Mouse (Mus musculus) midbrain, postnatal 0 days (tissue): ENCODE measurements around the gene Pex3. TPM values are rescaled to one million over a fixed set of nuclear protein-coding genes. Genes with fewer than 3 reads are reported as not detected.

Source experiments
- ATAC-seq: fragments of 200-750 bp; cut with Nextera tagmentation; 2 replicates; pipeline ENCODE4 v1.8.0; 2017; ENCODE audit warnings: moderate number of reproducible peaks, mild to moderate bottlenecking, moderate TSS enrichment, moderate library complexity; ENCODE audit not compliant: low FRiP score
- DNase-seq: peaks from one replicate; pipeline ENCODE4 v3.0.0-alpha.2; 2015; ENCODE audit warnings: low spot score
- H3K27ac ChIP-seq: fragments of 300-500 bp; sonication (generic); 2 replicates; pipeline ENCODE4 v1.5.1; 2014; ENCODE audit warnings: low read depth, mild to moderate bottlenecking, low read length, mixed read lengths
- H3K27me3 ChIP-seq: fragments of 300-500 bp; sonication (generic); 2 replicates; pipeline ENCODE4 v1.6.1; 2014; ENCODE audit warnings: low read length, control low read depth, mixed read lengths; ENCODE audit not compliant: insufficient read depth
- H3K36me3 ChIP-seq: fragments of 300-500 bp; sonication (generic); 2 replicates; pipeline ENCODE4 v1.6.1; 2014; ENCODE audit warnings: low read length, control low read depth, mixed read lengths; ENCODE audit not compliant: insufficient read depth
- H3K4me1 ChIP-seq: fragments of 300-500 bp; sonication (generic); 2 replicates; pipeline ENCODE4 v1.6.1; 2014; ENCODE audit warnings: mild to moderate bottlenecking, control low read depth, antibody characterized with exemption, low read length, mixed read lengths; ENCODE audit not compliant: insufficient read depth
- H3K4me2 ChIP-seq: fragments of 300-500 bp; sonication (generic); 2 replicates; pipeline ENCODE4 v1.6.1; 2014; ENCODE audit warnings: low read depth, mild to moderate bottlenecking, low read length, mixed read lengths; ENCODE audit not compliant: poor library complexity, severe bottlenecking
- H3K4me3 ChIP-seq: fragments of 300-500 bp; sonication (generic); 2 replicates; pipeline ENCODE4 v1.5.1; 2014; ENCODE audit warnings: low read depth, mild to moderate bottlenecking, low read length, moderate library complexity
- H3K9ac ChIP-seq: fragments of 300-500 bp; sonication (generic); replicated peaks from 2 replicates; pipeline ENCODE4 v1.6.1; 2014; ENCODE audit warnings: mild to moderate bottlenecking, low read length, moderate library complexity, mixed read lengths; ENCODE audit not compliant: poor library complexity, severe bottlenecking
- H3K9me3 ChIP-seq: fragments of 300-500 bp; sonication (generic); 2 replicates; pipeline ENCODE4 v1.6.1; 2016; ENCODE audit warnings: low read length, control low read depth
- CTCF ChIP-seq: IDR thresholded peaks from 2 replicates; pipeline ENCODE4 v1.5.1; 2016; ENCODE audit warnings: antibody characterized with exemption, mild to moderate bottlenecking
- WGBS: fragments of 180-500 bp; shearing (Covaris S2); extraction: QIAGEN DNeasy Blood & Tissue Kit; methylation state at CpG from one replicate; pipeline ENCODE4 v1.1.7; 2014; 5-methylcytosine and 5-hydroxymethylcytosine counted together
- polyA plus RNA-seq: library from polyadenylated mRNA; unstranded; fragments of >200 nt; fragmentation: Nextera tagmentation; extraction: Ambion mirVana; gene quantifications from 2 replicates; pipeline ENCODE4 v1.2.1, GENCODE M21; 2015
- total RNA-seq: library from RNA; depleted of rRNA; stranded (reverse); fragments of >200 nt; gene quantifications from 2 replicates; pipeline ENCODE4 v1.2.3, GENCODE M21; 2014

Gene Pex3
- total and polyA plus RNA-seq, 2 experiments from 2014 or later = 27.7 to 32.6 TPM

DNA sequence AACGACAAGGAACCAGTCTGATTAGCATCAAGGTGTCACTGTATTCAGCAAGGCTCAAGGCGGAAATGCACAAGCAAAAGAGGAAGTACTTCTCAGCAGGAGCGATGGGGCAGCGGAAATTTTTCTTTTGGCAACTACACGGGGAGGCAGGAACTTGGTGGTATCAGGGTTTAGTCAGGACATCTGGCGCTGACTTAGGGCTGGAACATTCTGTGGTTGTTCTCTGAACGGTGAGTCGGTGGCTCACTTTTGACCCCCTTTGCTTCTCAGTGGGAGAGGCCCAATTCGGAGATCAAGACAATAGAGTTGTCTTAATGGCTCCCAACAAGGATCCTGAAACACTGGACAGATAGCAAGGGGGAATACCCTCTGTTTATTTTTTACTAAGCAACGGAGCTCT lies 39.3 kb upstream of the Pex3 start:
- 89% methylated on average over 10 of the region's 10 CpGs for WGBS
- Histone ChIP-seq H3K9ac (no peak overlapping the region), H3K4me1 (no peaks in the 10 kb centered on the region), H3K27ac (no peak overlapping the region), H3K4me3 (no peak overlapping the region), H3K27me3 (no peaks in the 10 kb centered on the region), H3K4me2 (no peak overlapping the region), H3K36me3 (no peaks in the 10 kb centered on the region), H3K9me3 (no peaks in the 10 kb centered on the region)
- DNase-seq = no peak
- no peak for ATAC-seq
- no peak for TF ChIP-seq CTCF

DNA sequence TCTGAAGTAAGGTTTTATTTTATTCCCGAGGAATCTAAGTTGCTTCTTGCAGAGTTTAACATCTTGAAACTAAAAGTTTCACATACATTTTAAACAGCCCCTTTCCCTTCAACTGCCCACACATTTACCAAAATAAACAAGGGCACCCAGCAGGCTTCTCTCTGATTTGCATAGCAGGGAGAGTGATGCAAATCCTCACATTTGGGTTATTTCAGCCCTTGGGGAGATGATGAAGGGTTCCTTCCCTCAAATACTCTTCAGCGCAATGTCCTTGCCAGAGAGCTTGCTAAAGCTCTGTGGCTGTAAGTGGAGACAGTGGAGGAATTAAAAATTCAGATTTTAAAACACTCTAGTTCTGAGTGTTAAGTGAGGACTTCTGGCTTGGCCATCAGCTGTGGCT lies 35.0 kb upstream of the Pex3 start:
- TF ChIP-seq CTCF = no peak
- no peaks in the 10 kb centered on the region for H3K4me1 ChIP-seq
- no peak overlapping the region for H3K9ac ChIP-seq
- 74% methylated on average over 2 of the region's 2 CpGs for WGBS
- ATAC-seq (no peak), DNase-seq (no peak)
- H3K36me3 ChIP-seq = no peaks in the 10 kb centered on the region
- H3K4me3 ChIP-seq = no peak overlapping the region
- H3K9me3 ChIP-seq = no peaks in the 10 kb centered on the region
- H3K4me2 ChIP-seq = no peak overlapping the region
- no peak overlapping the region for H3K27ac ChIP-seq
- no peaks in the 10 kb centered on the region for H3K27me3 ChIP-seq

DNA sequence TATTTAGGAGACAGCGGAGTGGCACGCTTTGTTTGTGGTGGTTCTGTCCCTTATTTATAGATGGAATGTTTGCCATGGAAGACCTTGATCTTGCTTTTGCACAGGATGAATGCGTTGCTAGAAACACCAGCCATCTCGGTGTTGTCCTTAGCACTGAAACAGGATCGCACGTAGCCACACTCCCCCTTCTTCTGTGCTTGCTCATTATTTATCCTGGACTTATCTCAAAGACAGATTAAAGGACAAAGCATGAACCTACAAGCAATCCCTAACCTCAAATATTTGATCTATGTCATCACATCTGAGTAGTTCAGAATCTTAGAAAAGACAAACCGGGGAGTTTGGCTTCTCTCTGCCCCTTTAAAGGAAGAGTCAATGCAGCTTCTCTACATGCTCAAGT lies 24.2 kb upstream of the Pex3 start:
- no peak for TF ChIP-seq CTCF
- H3K36me3 ChIP-seq = no peaks in the 10 kb centered on the region
- 70% methylated on average over 7 of the region's 7 CpGs for WGBS
- 0 out of 2 replicates have a peak, but pooled peaks cover 5% of the 10 kb centered on the region for H3K27me3 ChIP-seq
- ATAC-seq = no peak
- H3K4me3 ChIP-seq = no peak overlapping the region
- no peak overlapping the region for H3K27ac ChIP-seq
- no peak for DNase-seq
- H3K9me3 ChIP-seq = no peaks in the 10 kb centered on the region
- no peak overlapping the region for H3K9ac ChIP-seq
- no peaks in the 10 kb centered on the region for H3K4me1 ChIP-seq
- H3K4me2 ChIP-seq = no peak overlapping the region

DNA sequence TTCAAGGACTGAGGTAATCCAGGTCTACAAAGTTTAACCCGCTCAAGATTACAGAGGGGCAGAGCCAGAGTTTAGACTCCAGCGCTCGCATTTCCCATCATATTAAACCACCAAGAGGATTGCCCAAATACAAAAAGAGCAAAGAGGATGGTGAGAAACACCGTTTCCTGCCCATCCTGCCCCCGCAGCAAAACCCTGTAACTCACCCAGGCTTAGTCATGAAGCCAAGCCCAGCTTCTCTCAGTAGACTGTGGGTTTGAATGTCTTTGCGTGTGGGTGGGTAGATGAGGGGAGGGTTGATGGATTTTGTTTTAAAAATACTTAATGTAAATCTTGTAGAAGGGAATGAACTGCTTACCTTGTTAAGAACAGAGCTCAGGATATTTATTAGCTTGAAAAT lies 19.5 kb upstream of the Pex3 start:
- 0 out of 2 replicates have a peak, but pooled peaks cover 5% of the 10 kb centered on the region for H3K27me3 ChIP-seq
- no peak for TF ChIP-seq CTCF
- WGBS = 81% methylated on average over 6 of the region's 6 CpGs

DNA sequence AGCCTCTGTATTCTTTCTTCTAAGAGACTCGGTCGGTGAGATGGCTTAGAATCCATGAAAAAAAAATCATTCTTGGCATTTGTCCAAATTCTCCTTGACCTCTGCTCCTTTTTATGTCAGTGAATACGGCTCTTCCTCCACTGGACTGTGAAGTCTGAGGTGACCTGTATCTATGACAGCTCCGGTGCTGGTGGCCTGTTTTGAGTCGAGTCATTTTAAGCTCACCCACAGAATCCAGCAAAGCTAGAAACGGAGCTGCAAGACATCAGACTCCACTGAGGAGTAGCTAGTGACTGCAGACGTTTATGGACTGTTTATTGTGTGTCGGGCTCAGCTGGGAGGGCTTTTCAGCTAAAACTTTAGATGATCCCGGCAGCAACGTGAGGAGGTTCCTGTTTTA lies 19.1 kb upstream of the Pex3 start:
- WGBS = 45% methylated on average over 10 of the region's 10 CpGs
- DNase-seq = no peak
- no peak for ATAC-seq

More for the DNA sequence above, 19.5 kb upstream of the Pex3 start:
- Histone ChIP-seq H3K27ac (no peak overlapping the region), H3K4me3 (no peak overlapping the region), H3K9ac (no peak overlapping the region), H3K36me3 (no peaks in the 10 kb centered on the region), H3K4me1 (no peaks in the 10 kb centered on the region), H3K4me2 (no peak overlapping the region), H3K9me3 (no peaks in the 10 kb centered on the region)
- ATAC-seq (no peak), DNase-seq (no peak)

DNA sequence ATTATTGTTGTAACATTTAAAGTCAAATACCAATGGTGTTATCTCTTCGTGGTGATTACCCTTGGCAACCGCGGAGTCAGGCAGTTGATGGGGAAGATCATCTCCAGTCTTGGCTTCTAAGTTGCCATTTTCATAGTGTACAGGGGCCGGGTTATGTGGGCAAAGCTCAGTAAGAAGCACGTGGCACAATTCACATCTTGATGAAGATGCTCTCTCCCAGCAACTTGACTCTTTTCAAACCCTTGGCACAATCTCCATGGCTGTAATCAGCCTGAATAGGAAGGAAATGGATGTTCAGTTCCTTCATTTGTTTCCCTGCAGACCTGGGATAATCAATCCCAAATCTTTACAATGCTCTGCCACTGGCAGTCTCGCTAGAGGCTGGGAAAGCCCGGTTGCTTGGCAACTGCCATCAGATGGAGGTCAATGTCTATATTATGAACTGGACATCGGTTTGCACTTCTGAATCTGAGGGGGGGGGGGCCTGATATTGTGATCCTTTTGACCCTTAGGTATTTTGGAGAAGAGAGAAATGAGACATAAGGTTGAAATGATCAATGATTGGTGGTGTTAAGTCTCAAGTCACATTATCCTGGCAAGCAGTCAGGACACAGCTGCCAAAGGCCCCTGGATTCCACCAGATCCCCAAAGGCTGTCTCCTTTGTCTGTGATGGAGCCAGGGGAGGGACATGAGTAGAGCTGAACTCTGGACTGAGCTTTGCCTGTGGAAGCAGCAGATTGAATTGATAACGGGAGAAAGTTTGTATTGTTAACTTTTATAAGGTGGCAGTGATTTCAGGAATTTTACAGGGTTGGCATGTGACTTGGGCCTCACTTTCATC lies 18.0 kb upstream of the Pex3 start:
- Histone ChIP-seq H3K27me3 (0 out of 2 replicates have a peak, but pooled peaks cover 5% of the 10 kb centered on the region), H3K4me2 (no peak overlapping the region), H3K9ac (no peak overlapping the region), H3K4me3 (no peak overlapping the region), H3K4me1 (no peaks in the 10 kb centered on the region), H3K27ac (no peak overlapping the region), H3K36me3 (no peaks in the 10 kb centered on the region), H3K9me3 (no peaks in the 10 kb centered on the region)
- TF ChIP-seq CTCF = no peak
- ATAC-seq (no peak), DNase-seq (peak; percentile 10)
- WGBS = 41% methylated on average over 9 of the region's 9 CpGs

More for the DNA sequence above, 19.1 kb upstream of the Pex3 start:
- Histone ChIP-seq H3K27me3 (0 out of 2 replicates have a peak, but pooled peaks cover 5% of the 10 kb centered on the region), H3K36me3 (no peaks in the 10 kb centered on the region), H3K9ac (no peak overlapping the region), H3K27ac (no peak overlapping the region), H3K4me1 (no peaks in the 10 kb centered on the region), H3K4me3 (no peak overlapping the region), H3K9me3 (no peaks in the 10 kb centered on the region), H3K4me2 (no peak overlapping the region)
- no peak for TF ChIP-seq CTCF
